Mouse (Mus musculus): ENCODE measurements at regions not wholly inside any gene's neighbourhood (a gene's known extent, or its start where the extent isn't known, plus 50 kb on each side); places are given as distances from the start of the nearest gene placed in this dataset.
A peak's percentile ranks its signal among the peaks of the same experiment; 100 is the strongest.
"Not testable (repeated sequence)": the region's sequence is repeated elsewhere in the genome, so short reads cannot be mapped to it uniquely, and the experiment has no call there.

- no peak for DNase-seq
Measured at GRCm38 (mm10) chr14:120755389-120755788, 155.6 kb upstream of the Ipo5 start.

GRCm38 (mm10) chr14:120758200-120758830, 152.7 kb upstream of the Ipo5 start:
- no peak for DNase-seq

GRCm38 (mm10) chr14:120762168-120762567, 148.9 kb upstream of the Ipo5 start:
- peak; percentile 65 for DNase-seq

- no peak for DNase-seq
Measured at GRCm38 (mm10) chr14:120762733-120763132, 148.3 kb upstream of the Ipo5 start.

GRCm38 (mm10) chr14:120763796-120764195, 147.2 kb upstream of the Ipo5 start:
- no peak for DNase-seq

- no peak for DNase-seq
Measured at GRCm38 (mm10) chr14:120764386-120764785, 146.6 kb upstream of the Ipo5 start.

- no peak for DNase-seq
Measured at GRCm38 (mm10) chr14:120766451-120766850, 144.6 kb upstream of the Ipo5 start.

- DNase-seq, result no peak
Measured at GRCm38 (mm10) chr14:120770579-120770978, 140.4 kb upstream of the Ipo5 start.

GRCm38 (mm10) chr14:120773001-120773400, 138.0 kb upstream of the Ipo5 start:
- DNase-seq, result not testable (repeated sequence)

- no peak for DNase-seq
Measured at GRCm38 (mm10) chr14:120791828-120792554, 119.0 kb upstream of the Ipo5 start.

GRCm38 (mm10) chr14:120797916-120798490, 113.0 kb upstream of the Ipo5 start:
- DNase-seq, result no peak

- no peak for DNase-seq
Measured at GRCm38 (mm10) chr14:120803191-120803590, 107.8 kb upstream of the Ipo5 start.

- no peak for DNase-seq
Measured at GRCm38 (mm10) chr14:120803739-120804138, 107.3 kb upstream of the Ipo5 start.

GRCm38 (mm10) chr14:120804183-120804848, 106.7 kb upstream of the Ipo5 start:
- no peak for DNase-seq

- DNase-seq, result no peak
Measured at GRCm38 (mm10) chr14:120805137-120805536, 105.9 kb upstream of the Ipo5 start.

- DNase-seq, result not testable (repeated sequence)
Measured at GRCm38 (mm10) chr14:120805816-120806552, 105.0 kb upstream of the Ipo5 start.

- no peak for DNase-seq
Measured at GRCm38 (mm10) chr14:120806553-120806893, 104.5 kb upstream of the Ipo5 start.

GRCm38 (mm10) chr14:120809321-120809720, 101.7 kb upstream of the Ipo5 start:
- DNase-seq, result no peak

GRCm38 (mm10) chr14:120813938-120814337, 97.1 kb upstream of the Ipo5 start:
- no peak for DNase-seq

GRCm38 (mm10) chr14:120815126-120815525, 95.9 kb upstream of the Ipo5 start:
- peak; percentile 49 for DNase-seq

- DNase-seq, result no peak
Measured at GRCm38 (mm10) chr14:120816529-120816928, 94.5 kb upstream of the Ipo5 start.

- DNase-seq, result no peak
Measured at GRCm38 (mm10) chr14:120826187-120826586, 84.8 kb upstream of the Ipo5 start.

Data from adrenal gland, postnatal 25 days (tissue).